Mouse (Mus musculus) hindbrain, embryonic 11.5 days (tissue): ENCODE measurements around the gene Gm6268. TPM values are rescaled to one million over a fixed set of nuclear protein-coding genes. Genes with fewer than 3 reads are reported as not detected.

Experiments
- ATAC-seq: fragments of 200-750 bp; cut with Nextera tagmentation; 2 replicates; pipeline ENCODE4 v1.8.0; 2017; ENCODE audit warnings: mild to moderate bottlenecking, moderate TSS enrichment, moderate library complexity; ENCODE audit not compliant: low FRiP score
- DNase-seq: peaks from one replicate; pipeline ENCODE4 v3.0.0-alpha.2; 2015; ENCODE audit warnings: low spot score
- H3K27ac ChIP-seq: fragments of 300-500 bp; sonication (generic); 2 replicates; pipeline ENCODE4 v1.5.1; 2014; ENCODE audit warnings: mild to moderate bottlenecking, low read depth, low read length
- H3K27me3 ChIP-seq: fragments of 300-500 bp; sonication (generic); 2 replicates; pipeline ENCODE4 v1.6.1; 2014; ENCODE audit warnings: mild to moderate bottlenecking, low read length, moderate library complexity, mixed read lengths; ENCODE audit not compliant: control insufficient read depth, insufficient read depth
- H3K36me3 ChIP-seq: fragments of 300-500 bp; sonication (generic); 2 replicates; pipeline ENCODE4 v1.6.1; 2014; ENCODE audit warnings: mild to moderate bottlenecking, low read length, moderate library complexity, mixed read lengths; ENCODE audit not compliant: control insufficient read depth, insufficient read depth
- H3K4me1 ChIP-seq: fragments of 300-500 bp; sonication (generic); replicated peaks from 2 replicates; pipeline ENCODE4 v1.6.1; 2014; ENCODE audit warnings: low read length, mixed read lengths; ENCODE audit not compliant: control insufficient read depth, insufficient read depth
- H3K4me2 ChIP-seq: fragments of 300-500 bp; sonication (generic); replicated peaks from 2 replicates; pipeline ENCODE4 v1.6.1; 2014; ENCODE audit warnings: mild to moderate bottlenecking, low read depth, low read length
- H3K4me3 ChIP-seq: fragments of 300-500 bp; sonication (generic); 2 replicates; pipeline ENCODE4 v1.5.1; 2014; ENCODE audit warnings: low read depth, low read length
- H3K9ac ChIP-seq: fragments of 300-500 bp; sonication (generic); 2 replicates; pipeline ENCODE4 v1.6.1; 2014; ENCODE audit warnings: low read depth, low read length
- H3K9me3 ChIP-seq: fragments of 300-500 bp; sonication (generic); 2 replicates; pipeline ENCODE4 v1.6.1; 2016; ENCODE audit warnings: low read length; ENCODE audit not compliant: control insufficient read depth
- WGBS: fragments of 180-500 bp; shearing (Covaris S2); extraction: QIAGEN DNeasy Blood & Tissue Kit; methylation state at CpG from one replicate; pipeline ENCODE4 v1.1.7; 2014; 5-methylcytosine and 5-hydroxymethylcytosine counted together
- polyA plus RNA-seq: library from polyadenylated mRNA; unstranded; fragments of >200 nt; fragmentation: Nextera tagmentation; extraction: Ambion mirVana; gene quantifications from 2 replicates; pipeline ENCODE4 v1.2.1, GENCODE M21; 2014

Gene Gm6268
- polyA plus RNA-seq, 1 experiment from 2014 or later, result not detected

- no peak overlapping the region for H3K4me3 ChIP-seq
- no peaks in the 10 kb centered on the region for H3K36me3 ChIP-seq
- no peaks in the 10 kb centered on the region for H3K9me3 ChIP-seq
- no peak overlapping the region for H3K4me2 ChIP-seq
- H3K27me3 ChIP-seq, result no peaks in the 10 kb centered on the region
- H3K9ac ChIP-seq, result no peak overlapping the region
- ATAC-seq (no peak), DNase-seq (peak; percentile 1)
- WGBS, result 43% methylated on average over 6 of the region's 6 CpGs
- no peak overlapping the region for H3K27ac ChIP-seq
- no peaks in the 10 kb centered on the region for H3K4me1 ChIP-seq
These were observed 33.9 kb downstream of the Gm6268 start for GRCm38 (mm10) chrX:36434993-36435392.

GRCm38 (mm10) chrX:36437932-36438331 is 36.9 kb downstream of the Gm6268 start:
- Histone ChIP-seq H3K4me2 (no peak overlapping the region), H3K4me3 (no peak overlapping the region), H3K9me3 (no peaks in the 10 kb centered on the region), H3K4me1 (no peaks in the 10 kb centered on the region), H3K9ac (no peak overlapping the region), H3K27ac (no peak overlapping the region), H3K36me3 (no peaks in the 10 kb centered on the region), H3K27me3 (no peaks in the 10 kb centered on the region)
- ATAC-seq (no peak), DNase-seq (no peak)
- 100% methylated on average over 1 of the region's 1 CpGs for WGBS

Other genes with a start within 250 kb of the Gm6268 start
- 29.0 and 30.7 TPM in 2 replicates for gene Zcchc12, start 205.4 kb upstream of the Gm6268 start, polyA plus RNA-seq
- 1.2 and 1.3 TPM in 2 replicates for gene Lonrf3, start 72.9 kb upstream of the Gm6268 start, polyA plus RNA-seq
- gene Gm14569, start 90.5 kb downstream of the Gm6268 start, polyA plus RNA-seq, result not detected in 2 replicates
- gene Pgrmc1, start 196.9 kb downstream of the Gm6268 start, polyA plus RNA-seq, result 490 and 494 TPM in 2 replicates
- gene Akap17b, start 244.1 kb downstream of the Gm6268 start, polyA plus RNA-seq, result 5.0 and 5.9 TPM in 2 replicates